Mouse (Mus musculus): ENCODE measurements at regions not wholly inside any gene's neighbourhood (a gene's known extent, or its start where the extent isn't known, plus 50 kb on each side); places are given as distances from the start of the nearest gene placed in this dataset.

- Histone ChIP-seq H3K4me3 (ENCODE audit: low read depth, low read length) (no peak overlapping the region), H3K27me3 (ENCODE audit: control insufficient read depth, insufficient read depth, low read depth, low read length) (no peaks in the 10 kb centered on the region), H3K9me3 (replicated peaks; ENCODE audit: control insufficient read depth, low read length, poor library complexity, severe bottlenecking) (no peaks in the 10 kb centered on the region), H3K36me3 (ENCODE audit: control insufficient read depth, insufficient read depth, low read length) (no peaks in the 10 kb centered on the region), H3K9ac (ENCODE audit: low read depth, low read length) (no peak overlapping the region), H3K4me1 (ENCODE audit: control insufficient read depth, insufficient read depth, low read length) (no peaks in the 10 kb centered on the region), H3K27ac (ENCODE audit: low read length) (no peak overlapping the region), H3K4me2 (ENCODE audit: low read length) (no peak overlapping the region)
- WGBS: 89% methylated on average over 4 of the region's 4 CpGs
- no peak for ATAC-seq
Observed at GRCm38 (mm10) chr8:89605905-89606468, 562.0 kb upstream of the Sall1 start.

- H3K4me1 ChIP-seq (ENCODE audit: control insufficient read depth, insufficient read depth, low read length): no peaks in the 10 kb centered on the region
- no peak overlapping the region for H3K4me3 ChIP-seq (ENCODE audit: low read depth, low read length)
- H3K9me3 ChIP-seq (replicated peaks; ENCODE audit: control insufficient read depth, low read length, poor library complexity, severe bottlenecking): no peaks in the 10 kb centered on the region
- H3K36me3 ChIP-seq (ENCODE audit: control insufficient read depth, insufficient read depth, low read length): no peaks in the 10 kb centered on the region
- no peak for ATAC-seq
- 96% methylated on average over 3 of the region's 3 CpGs for WGBS
- H3K9ac ChIP-seq (ENCODE audit: low read depth, low read length): no peak overlapping the region
- H3K4me2 ChIP-seq (ENCODE audit: low read length): no peak overlapping the region
- no peaks in the 10 kb centered on the region for H3K27me3 ChIP-seq (ENCODE audit: control insufficient read depth, insufficient read depth, low read depth, low read length)
- no peak overlapping the region for H3K27ac ChIP-seq (ENCODE audit: low read length)
Observed at GRCm38 (mm10) chr8:89604461-89604860, 560.5 kb upstream of the Sall1 start.

GRCm38 (mm10) chr8:89596380-89596779, 552.4 kb upstream of the Sall1 start:
- Histone ChIP-seq H3K4me3 (ENCODE audit: low read depth, low read length) (no peak overlapping the region), H3K4me1 (ENCODE audit: control insufficient read depth, insufficient read depth, low read length) (no peaks in the 10 kb centered on the region), H3K9me3 (replicated peaks; ENCODE audit: control insufficient read depth, low read length, poor library complexity, severe bottlenecking) (no peaks in the 10 kb centered on the region), H3K36me3 (ENCODE audit: control insufficient read depth, insufficient read depth, low read length) (no peaks in the 10 kb centered on the region), H3K27me3 (ENCODE audit: control insufficient read depth, insufficient read depth, low read depth, low read length) (no peaks in the 10 kb centered on the region), H3K27ac (ENCODE audit: low read length) (no peak overlapping the region), H3K9ac (ENCODE audit: low read depth, low read length) (no peak overlapping the region), H3K4me2 (ENCODE audit: low read length) (no peak overlapping the region)
- ATAC-seq: no peak
- 74% methylated on average over 7 of the region's 7 CpGs for WGBS

DNA sequence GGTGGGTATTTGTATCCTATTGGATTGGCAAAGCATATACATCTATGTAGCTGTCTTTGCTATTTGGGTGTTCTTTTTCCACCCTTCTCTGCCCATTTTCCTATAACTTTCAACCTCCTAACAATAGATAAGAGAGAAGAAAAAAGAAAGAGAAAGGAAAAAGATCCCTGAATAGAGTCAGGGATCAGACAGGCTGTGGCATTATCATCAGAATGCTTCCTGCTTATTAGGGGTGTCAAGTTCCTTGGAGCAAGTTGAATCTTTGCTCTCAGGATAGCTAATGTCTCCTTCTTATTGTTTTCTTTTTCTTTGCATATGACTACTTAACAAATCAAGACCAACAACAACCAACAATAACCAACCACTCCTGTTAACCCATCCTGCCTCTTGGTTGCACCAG, 539.1 kb upstream of the Sall1 start:
- no peak for ATAC-seq
- Histone ChIP-seq H3K4me2 (ENCODE audit: low read length) (no peak overlapping the region), H3K4me1 (ENCODE audit: control insufficient read depth, insufficient read depth, low read length) (no peaks in the 10 kb centered on the region), H3K36me3 (ENCODE audit: control insufficient read depth, insufficient read depth, low read length) (no peaks in the 10 kb centered on the region), H3K9ac (ENCODE audit: low read depth, low read length) (no peak overlapping the region), H3K9me3 (replicated peaks; ENCODE audit: control insufficient read depth, low read length, poor library complexity, severe bottlenecking) (peaks cover 3% of the 10 kb centered on the region; the same call in 1 of the 2 replicates), H3K4me3 (ENCODE audit: low read depth, low read length) (no peak overlapping the region), H3K27me3 (ENCODE audit: control insufficient read depth, insufficient read depth, low read depth, low read length) (no peaks in the 10 kb centered on the region), H3K27ac (ENCODE audit: low read length) (no peak overlapping the region)

GRCm38 (mm10) chr8:89582566-89582965, 538.6 kb upstream of the Sall1 start:
- H3K4me1 ChIP-seq (ENCODE audit: control insufficient read depth, insufficient read depth, low read length): no peaks in the 10 kb centered on the region
- no peak overlapping the region for H3K9ac ChIP-seq (ENCODE audit: low read depth, low read length)
- no peaks in the 10 kb centered on the region for H3K36me3 ChIP-seq (ENCODE audit: control insufficient read depth, insufficient read depth, low read length)
- no peaks in the 10 kb centered on the region for H3K27me3 ChIP-seq (ENCODE audit: control insufficient read depth, insufficient read depth, low read depth, low read length)
- no peak overlapping the region for H3K4me2 ChIP-seq (ENCODE audit: low read length)
- H3K27ac ChIP-seq (ENCODE audit: low read length): no peak overlapping the region
- ATAC-seq: no peak
- H3K4me3 ChIP-seq (ENCODE audit: low read depth, low read length): no peak overlapping the region
- peaks cover 3% of the 10 kb centered on the region; the same call in 1 of the 2 replicates for H3K9me3 ChIP-seq (replicated peaks; ENCODE audit: control insufficient read depth, low read length, poor library complexity, severe bottlenecking)

DNA sequence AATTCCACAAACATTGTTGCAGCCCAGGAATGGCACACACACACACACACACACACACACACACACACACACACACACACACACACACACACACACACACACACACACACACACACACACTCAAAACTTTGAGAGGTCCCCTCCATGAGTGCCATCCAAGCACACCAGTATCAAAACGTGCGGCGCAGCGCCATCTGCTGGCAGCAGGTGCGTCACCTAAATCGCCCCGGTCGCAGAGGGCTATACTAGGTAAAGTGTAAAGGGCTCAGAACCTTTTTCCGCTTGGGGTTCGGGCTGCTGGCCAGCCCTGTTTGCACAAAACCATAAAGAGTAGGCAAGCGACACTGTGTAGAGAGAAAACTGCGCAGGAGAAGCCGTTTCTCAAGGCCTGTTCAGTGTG, 527.9 kb upstream of the Sall1 start:
- H3K4me1 ChIP-seq (ENCODE audit: control insufficient read depth, insufficient read depth, low read length): peaks cover 7% of the 10 kb centered on the region
- WGBS: 3% methylated on average over 13 of the region's 13 CpGs
- H3K9ac ChIP-seq (ENCODE audit: low read depth, low read length): no peak overlapping the region
- H3K9me3 ChIP-seq (replicated peaks; ENCODE audit: control insufficient read depth, low read length, poor library complexity, severe bottlenecking): no peaks in the 10 kb centered on the region
- H3K36me3 ChIP-seq (ENCODE audit: control insufficient read depth, insufficient read depth, low read length): no peaks in the 10 kb centered on the region
- no peak overlapping the region for H3K27ac ChIP-seq (ENCODE audit: low read length)
- H3K4me2 ChIP-seq (ENCODE audit: low read length): no peak overlapping the region
- H3K4me3 ChIP-seq (ENCODE audit: low read depth, low read length): no peak overlapping the region
- peaks cover 10% of the 10 kb centered on the region for H3K27me3 ChIP-seq (ENCODE audit: control insufficient read depth, insufficient read depth, low read depth, low read length)
- no peak for ATAC-seq

DNA sequence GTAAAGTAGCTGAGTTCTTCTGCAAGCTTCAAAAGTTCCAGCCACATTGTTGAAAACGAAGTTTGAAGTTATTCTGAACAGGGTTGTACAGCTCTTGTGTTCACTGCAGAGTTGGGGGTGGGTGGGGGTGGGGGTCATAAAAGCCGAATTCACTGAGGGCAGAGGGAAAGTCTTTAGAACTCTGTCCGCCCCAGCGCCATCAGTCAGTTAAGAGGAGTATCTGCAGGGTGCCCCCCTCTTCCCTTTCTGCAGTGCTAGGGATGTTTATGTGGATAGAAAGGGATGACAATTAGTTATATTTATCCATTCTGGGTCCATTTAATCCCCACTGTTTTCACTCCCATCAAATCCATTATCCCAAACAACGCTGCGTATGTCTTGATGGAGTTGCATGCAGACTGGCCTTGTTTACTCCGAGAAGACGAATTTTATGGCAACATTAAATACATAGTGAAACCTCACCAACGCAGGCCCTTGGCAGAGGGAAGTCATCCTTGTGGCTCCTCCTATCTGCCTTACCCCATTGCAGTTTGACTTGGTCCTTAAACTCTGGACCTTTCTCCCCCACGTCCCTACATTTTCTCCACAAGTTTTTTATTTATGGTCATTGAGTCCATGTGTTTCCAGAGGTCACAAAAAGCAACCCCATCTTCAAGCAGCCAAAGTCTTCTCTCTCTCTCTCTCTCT, 526.8 kb upstream of the Sall1 start:
- Histone ChIP-seq H3K27me3 (ENCODE audit: control insufficient read depth, insufficient read depth, low read depth, low read length) (peaks cover 10% of the 10 kb centered on the region), H3K9me3 (replicated peaks; ENCODE audit: control insufficient read depth, low read length, poor library complexity, severe bottlenecking) (no peaks in the 10 kb centered on the region), H3K4me2 (ENCODE audit: low read length) (no peak overlapping the region), H3K27ac (ENCODE audit: low read length) (no peak overlapping the region), H3K4me3 (ENCODE audit: low read depth, low read length) (no peak overlapping the region), H3K9ac (ENCODE audit: low read depth, low read length) (no peak overlapping the region), H3K4me1 (ENCODE audit: control insufficient read depth, insufficient read depth, low read length) (peaks cover 9% of the 10 kb centered on the region), H3K36me3 (ENCODE audit: control insufficient read depth, insufficient read depth, low read length) (no peaks in the 10 kb centered on the region)
- 34% methylated on average over 10 of the region's 10 CpGs for WGBS
- no peak for ATAC-seq

DNA sequence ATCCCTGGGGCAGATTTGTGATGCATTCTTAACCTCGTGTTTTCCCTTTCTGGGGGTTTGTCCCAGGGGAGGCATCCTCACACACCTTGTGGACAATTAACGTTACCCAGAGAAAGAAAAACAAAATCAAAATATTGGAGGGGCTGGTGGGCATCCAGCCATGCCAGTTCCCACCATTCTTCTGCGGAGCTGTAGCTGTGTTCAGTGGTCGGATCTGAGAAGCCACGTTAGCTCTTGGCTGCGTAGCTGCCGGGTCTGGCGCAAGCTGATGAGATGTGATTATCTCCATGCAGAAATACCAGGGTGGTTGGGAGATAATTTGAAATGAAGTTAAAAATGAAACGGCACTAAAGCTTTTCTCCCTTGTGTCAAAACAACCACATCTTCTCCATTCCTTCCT, 525.4 kb upstream of the Sall1 start:
- Histone ChIP-seq H3K9me3 (replicated peaks; ENCODE audit: control insufficient read depth, low read length, poor library complexity, severe bottlenecking) (no peaks in the 10 kb centered on the region), H3K27me3 (ENCODE audit: control insufficient read depth, insufficient read depth, low read depth, low read length) (peaks cover 10% of the 10 kb centered on the region), H3K27ac (ENCODE audit: low read length) (no peak overlapping the region), H3K9ac (ENCODE audit: low read depth, low read length) (no peak overlapping the region), H3K4me2 (ENCODE audit: low read length) (no peak overlapping the region), H3K4me3 (ENCODE audit: low read depth, low read length) (no peak overlapping the region), H3K36me3 (ENCODE audit: control insufficient read depth, insufficient read depth, low read length) (no peaks in the 10 kb centered on the region), H3K4me1 (ENCODE audit: control insufficient read depth, insufficient read depth, low read length) (peaks cover 9% of the 10 kb centered on the region)
- WGBS: 41% methylated on average over 9 of the region's 9 CpGs
- ATAC-seq: no peak

GRCm38 (mm10) chr8:89568641-89569040, 524.7 kb upstream of the Sall1 start:
- H3K4me3 ChIP-seq (ENCODE audit: low read depth, low read length): no peak overlapping the region
- peaks cover 9% of the 10 kb centered on the region for H3K4me1 ChIP-seq (ENCODE audit: control insufficient read depth, insufficient read depth, low read length)
- H3K27me3 ChIP-seq (ENCODE audit: control insufficient read depth, insufficient read depth, low read depth, low read length): peaks cover 10% of the 10 kb centered on the region
- H3K27ac ChIP-seq (ENCODE audit: low read length): no peak overlapping the region
- no peak overlapping the region for H3K9ac ChIP-seq (ENCODE audit: low read depth, low read length)
- WGBS: 69% methylated on average over 7 of the region's 7 CpGs
- H3K36me3 ChIP-seq (ENCODE audit: control insufficient read depth, insufficient read depth, low read length): no peaks in the 10 kb centered on the region
- no peak overlapping the region for H3K4me2 ChIP-seq (ENCODE audit: low read length)
- no peak for ATAC-seq
- H3K9me3 ChIP-seq (replicated peaks; ENCODE audit: control insufficient read depth, low read length, poor library complexity, severe bottlenecking): no peaks in the 10 kb centered on the region
